Mouse (Mus musculus) c-Kit-positive CD71-positive TER-119-negative erythroid progenitor cells, embryonic 14.5 days (primary cell): ENCODE results near the gene Lrch1.

Experiments used
- DNase-seq: peaks from one replicate; pipeline ENCODE4 v3.0.0-alpha.2; 2013; ENCODE audit warnings: low read depth

Gene Lrch1

GRCm38 (mm10) chr14:74893085-74893648 lies 54.5 kb downstream of the Lrch1 start:
- no peak for DNase-seq

GRCm38 (mm10) chr14:74889304-74889703 lies 58.4 kb downstream of the Lrch1 start:
- DNase-seq = no peak

GRCm38 (mm10) chr14:74888103-74888502 lies 59.6 kb downstream of the Lrch1 start:
- DNase-seq = no peak

GRCm38 (mm10) chr14:74886453-74886852 lies 61.2 kb downstream of the Lrch1 start:
- DNase-seq = no peak

GRCm38 (mm10) chr14:74884920-74885319 lies 62.8 kb downstream of the Lrch1 start:
- DNase-seq = no peak

GRCm38 (mm10) chr14:74884024-74884680 lies 63.5 kb downstream of the Lrch1 start:
- DNase-seq = no peak

- no peak for DNase-seq
Measured at GRCm38 (mm10) chr14:74883204-74883603, 64.5 kb downstream of the Lrch1 start.

- DNase-seq = no peak
Measured at GRCm38 (mm10) chr14:74882754-74883153, 64.9 kb downstream of the Lrch1 start.

GRCm38 (mm10) chr14:74880868-74881267 lies 66.8 kb downstream of the Lrch1 start:
- DNase-seq = no peak

GRCm38 (mm10) chr14:74879480-74879879 lies 68.2 kb downstream of the Lrch1 start:
- DNase-seq = no peak

- no peak for DNase-seq
Measured at GRCm38 (mm10) chr14:74877287-74877686, 70.4 kb downstream of the Lrch1 start.

GRCm38 (mm10) chr14:74871220-74871619 lies 76.5 kb downstream of the Lrch1 start:
- DNase-seq = no peak

GRCm38 (mm10) chr14:74868902-74869230 lies 78.8 kb downstream of the Lrch1 start:
- peak; percentile 48 for DNase-seq

- DNase-seq = no peak
Measured at GRCm38 (mm10) chr14:74868188-74868901, 79.3 kb downstream of the Lrch1 start.

GRCm38 (mm10) chr14:74867076-74868042 lies 80.3 kb downstream of the Lrch1 start:
- no peak for DNase-seq

- no peak for DNase-seq
Measured at GRCm38 (mm10) chr14:74865738-74866137, 81.9 kb downstream of the Lrch1 start.

GRCm38 (mm10) chr14:74864805-74865483 lies 82.7 kb downstream of the Lrch1 start:
- no peak for DNase-seq

- no peak for DNase-seq
Measured at GRCm38 (mm10) chr14:74861456-74861855, 86.2 kb downstream of the Lrch1 start.

GRCm38 (mm10) chr14:74859154-74859553 lies 88.5 kb downstream of the Lrch1 start:
- no peak for DNase-seq

GRCm38 (mm10) chr14:74855429-74855828 lies 92.2 kb downstream of the Lrch1 start:
- DNase-seq = no peak

- no peak for DNase-seq
Measured at GRCm38 (mm10) chr14:74853759-74854100, 93.9 kb downstream of the Lrch1 start.
